Mouse (Mus musculus) lung, embryonic 15.5 days (tissue): Measurements from ENCODE around the gene 1700088E04Rik. TPM values are rescaled to one million over a fixed set of nuclear protein-coding genes. Genes with fewer than 3 reads are reported as not detected.

Experiments used
- ATAC-seq: fragments of 200-750 bp; cut with Nextera tagmentation; 2 replicates; pipeline ENCODE4 v1.8.0; 2017; ENCODE audit warnings: moderate number of reproducible peaks, borderline replicate concordance; ENCODE audit not compliant: low FRiP score, low TSS enrichment; ENCODE audit errors: extremely low read depth
- H3K27ac ChIP-seq: fragments of 300-500 bp; sonication (generic); 2 replicates; pipeline ENCODE4 v1.5.1; 2015; ENCODE audit warnings: moderate library complexity, mild to moderate bottlenecking, inconsistent platforms
- H3K27me3 ChIP-seq: fragments of 300-500 bp; sonication (generic); 2 replicates; pipeline ENCODE4 v1.6.1; 2015; ENCODE audit warnings: inconsistent platforms
- H3K36me3 ChIP-seq: fragments of 300-500 bp; sonication (generic); 2 replicates; pipeline ENCODE4 v1.6.1; 2015; ENCODE audit warnings: inconsistent platforms
- H3K4me1 ChIP-seq: fragments of 300-500 bp; sonication (generic); 2 replicates; pipeline ENCODE4 v1.6.1; 2015; ENCODE audit warnings: inconsistent platforms
- H3K4me2 ChIP-seq: fragments of 300-500 bp; sonication (generic); 2 replicates; pipeline ENCODE4 v1.6.1; 2015; ENCODE audit warnings: inconsistent platforms, mild to moderate bottlenecking, moderate library complexity
- H3K4me3 ChIP-seq: fragments of 300-500 bp; sonication (generic); 2 replicates; pipeline ENCODE4 v1.5.1; 2015; ENCODE audit warnings: mild to moderate bottlenecking, inconsistent platforms
- H3K9ac ChIP-seq: fragments of 300-500 bp; sonication (generic); 2 replicates; pipeline ENCODE4 v1.6.1; 2015; ENCODE audit warnings: inconsistent platforms
- H3K9me3 ChIP-seq: fragments of 300-500 bp; sonication (generic); 2 replicates; pipeline ENCODE4 v1.6.1; 2016; ENCODE audit warnings: inconsistent platforms
- WGBS: fragments of 180-500 bp; shearing (Covaris S2); methylation state at CpG from one replicate; pipeline ENCODE4 v1.1.7; 2015; 5-methylcytosine and 5-hydroxymethylcytosine counted together
- polyA plus RNA-seq: library from polyadenylated mRNA; unstranded; fragments of >200 nt; fragmentation: Nextera tagmentation; extraction: Ambion mirVana; gene quantifications from 2 replicates; pipeline ENCODE4 v1.2.1, GENCODE M21; 2015

1700088E04Rik gene
- 9.9 and 10.8 TPM in 2 replicates for polyA plus RNA-seq

- 0 out of 2 replicates have a peak within 1 kb of the TSS, but pooled peaks have one; percentile 5 for H3K27ac ChIP-seq
- peaks cover 16% of the 10 kb centered on the region for H3K36me3 ChIP-seq
- H3K9me3 ChIP-seq, result no peaks in the 10 kb centered on the region
- peak within 1 kb of the TSS; percentile 81 for H3K9ac ChIP-seq
- peak; percentile 87 for ATAC-seq
- peak within 1 kb of the TSS; percentile 80 for H3K4me3 ChIP-seq
- WGBS, result under 1% methylated on average over 57 of the region's 57 CpGs
- H3K27me3 ChIP-seq, result no peaks in the 10 kb centered on the region
- peaks cover 17% of the 10 kb centered on the region for H3K4me1 ChIP-seq
- peak within 1 kb of the TSS; percentile 94 for H3K4me2 ChIP-seq
These were observed at the start of gene 1700088E04Rik, which contains the start of gene Polr2f for GRCm38 (mm10) chr15:79140866-79141565. TSS of gene 1700088E04Rik (minus strand) at chr15:79141253. TSS of gene Polr2f (plus strand) at chr15:79141009.

GRCm38 (mm10) chr15:79187819-79188218 is 46.8 kb upstream of the 1700088E04Rik start:
- Histone ChIP-seq H3K27ac (no peak overlapping the region), H3K27me3 (no peaks in the 10 kb centered on the region), H3K9me3 (no peaks in the 10 kb centered on the region), H3K9ac (no peak overlapping the region), H3K4me2 (no peak overlapping the region), H3K4me3 (no peak overlapping the region), H3K4me1 (peaks cover 16% of the 10 kb centered on the region), H3K36me3 (no peaks in the 10 kb centered on the region)
- WGBS, result 87% methylated on average over 8 of the region's 8 CpGs
- no peak for ATAC-seq

GRCm38 (mm10) chr15:79185213-79185612 is 44.2 kb upstream of the 1700088E04Rik start:
- no peaks in the 10 kb centered on the region for H3K27me3 ChIP-seq
- 26% methylated on average over 10 of the region's 10 CpGs for WGBS
- ATAC-seq, result peak; percentile 69; the same call in 1 of the 2 replicates
- H3K9me3 ChIP-seq, result no peaks in the 10 kb centered on the region
- H3K27ac ChIP-seq, result no peak overlapping the region
- no peaks in the 10 kb centered on the region for H3K36me3 ChIP-seq
- no peak overlapping the region for H3K4me3 ChIP-seq
- H3K9ac ChIP-seq, result no peak overlapping the region
- H3K4me1 ChIP-seq, result peaks cover 8% of the 10 kb centered on the region; the same call in 1 of the 2 replicates
- H3K4me2 ChIP-seq, result no peak overlapping the region

GRCm38 (mm10) chr15:79176905-79177304 is 35.9 kb upstream of the 1700088E04Rik start:
- no peak for ATAC-seq
- Histone ChIP-seq H3K9me3 (no peaks in the 10 kb centered on the region), H3K4me1 (no peaks in the 10 kb centered on the region), H3K9ac (no peak overlapping the region), H3K27me3 (no peaks in the 10 kb centered on the region), H3K27ac (no peak overlapping the region), H3K4me3 (no peak overlapping the region), H3K4me2 (no peak overlapping the region), H3K36me3 (no peaks in the 10 kb centered on the region)
- 52% methylated on average over 6 of the region's 6 CpGs for WGBS

- Histone ChIP-seq H3K36me3 (no peaks in the 10 kb centered on the region), H3K4me2 (no peak overlapping the region), H3K27me3 (peaks cover 52% of the 10 kb centered on the region), H3K4me1 (peaks cover 9% of the 10 kb centered on the region; the same call in 1 of the 2 replicates), H3K9me3 (no peaks in the 10 kb centered on the region), H3K4me3 (no peak overlapping the region), H3K27ac (no peak overlapping the region), H3K9ac (no peak overlapping the region)
- 46% methylated on average over 8 of the region's 8 CpGs for WGBS
- ATAC-seq, result no peak
These were observed 25.7 kb upstream of the 1700088E04Rik start for GRCm38 (mm10) chr15:79166712-79167111.

GRCm38 (mm10) chr15:79165140-79165539 is 24.1 kb upstream of the 1700088E04Rik start, which contains the start of gene Sox10:
TSS of gene Sox10 (minus strand) at chr15:79165240.
- H3K4me2 ChIP-seq, result no peak within 1 kb of the TSS
- ATAC-seq, result no peak
- H3K36me3 ChIP-seq, result no peaks in the 10 kb centered on the region
- no peak within 1 kb of the TSS for H3K9ac ChIP-seq
- peaks cover 9% of the 10 kb centered on the region; the same call in 1 of the 2 replicates for H3K4me1 ChIP-seq
- H3K27ac ChIP-seq, result no peak within 1 kb of the TSS
- no peaks in the 10 kb centered on the region for H3K9me3 ChIP-seq
- peaks cover 57% of the 10 kb centered on the region for H3K27me3 ChIP-seq
- 49% methylated on average over 5 of the region's 5 CpGs for WGBS
- H3K4me3 ChIP-seq, result no peak within 1 kb of the TSS

- Histone ChIP-seq H3K27me3 (peaks cover 60% of the 10 kb centered on the region), H3K4me2 (no peak overlapping the region), H3K9me3 (no peaks in the 10 kb centered on the region), H3K4me3 (no peak overlapping the region), H3K27ac (no peak overlapping the region), H3K36me3 (no peaks in the 10 kb centered on the region), H3K9ac (no peak overlapping the region), H3K4me1 (peaks cover 9% of the 10 kb centered on the region; the same call in 1 of the 2 replicates)
- WGBS, result 5% methylated on average over 11 of the region's 15 CpGs
- ATAC-seq, result no peak
These were observed 23.2 kb upstream of the 1700088E04Rik start for GRCm38 (mm10) chr15:79164251-79164650.

GRCm38 (mm10) chr15:79162822-79163221 is 21.8 kb upstream of the 1700088E04Rik start:
- WGBS, result 40% methylated on average over 14 of the region's 14 CpGs
- H3K4me3 ChIP-seq, result no peak overlapping the region
- peaks cover 66% of the 10 kb centered on the region for H3K27me3 ChIP-seq
- no peak overlapping the region for H3K4me2 ChIP-seq
- no peak overlapping the region for H3K9ac ChIP-seq
- no peaks in the 10 kb centered on the region for H3K9me3 ChIP-seq
- no peaks in the 10 kb centered on the region for H3K36me3 ChIP-seq
- ATAC-seq, result no peak
- peaks cover 9% of the 10 kb centered on the region; the same call in 1 of the 2 replicates for H3K4me1 ChIP-seq
- no peak overlapping the region for H3K27ac ChIP-seq

- Histone ChIP-seq H3K4me3 (no peak overlapping the region), H3K27ac (no peak overlapping the region), H3K9ac (no peak overlapping the region), H3K9me3 (no peaks in the 10 kb centered on the region), H3K4me2 (no peak overlapping the region), H3K36me3 (no peaks in the 10 kb centered on the region), H3K27me3 (peaks cover 66% of the 10 kb centered on the region), H3K4me1 (peaks cover 9% of the 10 kb centered on the region; the same call in 1 of the 2 replicates)
- ATAC-seq, result no peak
- whole genome bisulfite sequencing, result 68% methylated on average over 7 of the region's 7 CpGs
These were observed 21.2 kb upstream of the 1700088E04Rik start for GRCm38 (mm10) chr15:79162301-79162700.

- no peak overlapping the region for H3K9ac ChIP-seq
- WGBS, result 30% methylated on average over 3 of the region's 3 CpGs
These were observed 14.5 kb upstream of the 1700088E04Rik start for GRCm38 (mm10) chr15:79155572-79155971.

GRCm38 (mm10) chr15:79152709-79153108 is 11.7 kb upstream of the 1700088E04Rik start:
- Histone ChIP-seq H3K4me1 (0 out of 2 replicates have a peak, but pooled peaks cover 6% of the 10 kb centered on the region), H3K27ac (peak overlapping the region; percentile 15; the same call in 1 of the 2 replicates), H3K27me3 (peaks cover 6% of the 10 kb centered on the region; the same call in 1 of the 2 replicates), H3K4me3 (no peak overlapping the region), H3K9me3 (no peaks in the 10 kb centered on the region), H3K36me3 (peaks cover 31% of the 10 kb centered on the region), H3K4me2 (no peak overlapping the region), H3K9ac (no peak overlapping the region)
- no peak for ATAC-seq
- WGBS, result 50% methylated on average over 6 of the region's 6 CpGs

More at GRCm38 (mm10) chr15:79155572-79155971, 14.5 kb upstream of the 1700088E04Rik start:
- no peak for ATAC-seq
- H3K4me2 ChIP-seq, result no peak overlapping the region
- H3K36me3 ChIP-seq, result peaks cover 17% of the 10 kb centered on the region
- H3K4me3 ChIP-seq, result no peak overlapping the region
- no peak overlapping the region for H3K27ac ChIP-seq
- peaks cover 15% of the 10 kb centered on the region for H3K27me3 ChIP-seq
- 0 out of 2 replicates have a peak, but pooled peaks cover 6% of the 10 kb centered on the region for H3K4me1 ChIP-seq
- no peaks in the 10 kb centered on the region for H3K9me3 ChIP-seq

- 54% methylated on average over 8 of the region's 8 CpGs for WGBS
- Histone ChIP-seq H3K36me3 (peaks cover 39% of the 10 kb centered on the region), H3K27ac (peak overlapping the region; percentile 15; the same call in 1 of the 2 replicates), H3K4me1 (0 out of 2 replicates have a peak, but pooled peaks cover 6% of the 10 kb centered on the region), H3K4me2 (no peak overlapping the region), H3K27me3 (peaks cover 6% of the 10 kb centered on the region; the same call in 1 of the 2 replicates), H3K4me3 (no peak overlapping the region), H3K9ac (no peak overlapping the region), H3K9me3 (no peaks in the 10 kb centered on the region)
- ATAC-seq, result no peak
These were observed 10.8 kb upstream of the 1700088E04Rik start for GRCm38 (mm10) chr15:79151881-79152280.
